Mouse (Mus musculus): ENCODE data around the gene Atxn10.
A peak's percentile ranks its signal among the peaks of the same experiment; 100 is the strongest.
"Not testable (repeated sequence)": the region's sequence is repeated elsewhere in the genome, so short reads cannot be mapped to it uniquely, and the experiment has no call there.

Atxn10 gene

DNA sequence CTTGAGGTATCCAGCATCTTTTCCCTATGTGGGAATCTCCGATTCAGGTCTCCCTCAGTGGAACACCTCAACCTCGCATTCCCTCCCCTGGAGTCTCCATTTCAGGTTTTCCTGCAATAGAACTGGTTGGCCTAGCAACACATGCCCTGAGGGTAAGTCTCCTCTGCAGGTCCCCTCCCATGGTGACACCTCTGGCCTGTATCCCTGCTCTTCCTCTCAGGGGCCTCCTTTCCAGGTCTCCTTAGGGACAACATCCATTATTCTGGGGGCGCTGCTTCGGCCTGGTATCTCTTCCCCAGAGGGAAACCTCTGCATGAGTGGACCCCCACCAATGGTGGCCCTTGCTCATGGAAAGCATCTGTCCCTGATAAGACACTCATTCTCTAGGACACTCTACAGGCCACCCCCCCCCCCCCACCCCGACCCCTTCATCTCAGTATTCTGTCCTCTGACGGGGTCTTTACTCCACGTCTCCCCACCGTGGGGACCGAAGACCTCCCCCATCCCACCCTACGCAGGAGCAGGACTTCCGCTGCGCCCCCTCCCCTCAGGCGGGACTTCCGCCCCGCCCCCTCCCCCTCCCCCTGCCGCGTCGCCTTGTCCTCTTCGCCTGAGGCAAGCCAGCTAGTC lies at the start of gene Atxn10:
TSS of gene Atxn10 (plus strand) at position 575 of the 630 bp plus-strand sequence.
- DNase-seq, result peak in 1 of 2 experiments; percentile 14

DNA sequence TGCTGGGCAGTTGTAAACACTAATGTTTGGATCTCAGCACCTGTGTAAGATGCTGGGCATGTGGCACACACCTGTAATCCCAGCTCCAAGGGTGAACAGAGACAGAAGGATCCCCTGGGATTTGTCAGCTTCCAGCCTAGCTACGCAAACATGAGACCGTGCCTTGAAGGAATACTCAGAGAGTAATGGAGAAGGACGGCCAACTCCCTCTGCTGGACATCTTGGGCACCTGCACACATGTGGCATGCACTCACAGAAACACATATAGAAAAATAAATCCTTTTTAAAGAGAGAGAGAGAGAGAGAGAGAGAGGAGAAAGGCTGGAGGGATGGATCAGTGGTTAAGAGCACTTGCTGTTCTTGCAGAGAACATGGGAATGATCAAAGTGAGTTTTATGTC lies 41.4 kb upstream of the Atxn10 start:
- peak in 1 of 2 experiments; percentile 25 for DNase-seq

DNA sequence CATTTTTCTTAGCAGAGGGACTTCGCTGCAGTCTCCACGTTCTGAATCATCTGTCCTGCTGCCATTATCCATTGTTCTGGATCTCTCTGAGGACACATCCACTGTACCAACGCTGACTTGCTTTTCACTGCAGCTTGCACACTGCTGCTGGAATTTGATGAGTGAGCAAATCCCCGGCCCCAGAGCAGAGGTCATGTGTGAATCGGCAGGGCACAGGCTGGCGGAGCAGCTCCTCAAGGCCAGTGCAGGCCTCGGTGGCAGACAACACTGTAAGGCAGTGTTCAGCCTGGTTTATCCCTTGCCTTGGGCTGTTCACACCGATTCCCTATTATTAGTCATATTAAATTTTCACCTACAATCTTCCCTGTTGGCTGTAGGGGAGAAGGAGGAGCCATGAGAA lies 40.5 kb upstream of the Atxn10 start:
- DNase-seq, result peak; percentile 63 to 74

DNA sequence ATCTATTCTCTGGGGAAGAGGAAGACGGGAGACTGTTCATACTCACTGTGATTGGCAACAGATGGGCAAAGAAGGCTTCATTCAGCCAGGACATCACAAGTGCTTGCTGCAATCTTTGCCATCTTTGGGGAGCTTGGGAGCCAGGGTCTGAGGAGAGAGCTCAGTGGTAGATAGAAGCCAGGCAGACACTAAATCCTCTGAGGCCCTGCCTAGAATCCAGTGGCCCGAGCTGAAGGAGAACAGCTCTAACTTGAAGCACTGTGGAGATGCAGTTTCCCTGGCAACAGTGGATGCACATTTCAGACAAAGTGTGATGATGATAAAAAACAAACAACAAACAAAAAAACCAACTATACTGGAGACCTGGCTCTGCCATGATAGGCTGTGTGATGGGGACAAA lies 40.1 kb upstream of the Atxn10 start:
- DNase-seq, result no peak

DNA sequence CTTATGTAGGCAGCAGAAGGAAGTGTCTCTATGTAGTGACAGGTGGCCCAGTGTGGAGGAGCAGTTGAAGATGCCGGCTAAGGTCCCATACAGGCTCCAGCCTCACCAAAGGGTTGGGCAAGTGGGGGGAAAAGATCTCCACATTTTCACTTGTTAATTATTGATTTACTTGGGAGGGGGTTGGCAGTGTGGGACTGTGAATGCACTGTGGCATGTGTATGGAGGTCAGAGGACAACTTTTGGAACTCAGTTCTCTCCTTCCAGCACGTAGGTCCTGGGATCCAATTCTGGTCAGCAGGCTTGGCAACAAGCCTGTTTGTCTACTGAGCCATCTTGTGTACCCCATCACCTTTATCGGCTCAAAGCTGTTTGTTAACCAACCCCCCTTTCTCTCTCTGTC lies 39.5 kb upstream of the Atxn10 start:
- DNase-seq, result peak in 1 of 2 experiments; percentile 51

DNA sequence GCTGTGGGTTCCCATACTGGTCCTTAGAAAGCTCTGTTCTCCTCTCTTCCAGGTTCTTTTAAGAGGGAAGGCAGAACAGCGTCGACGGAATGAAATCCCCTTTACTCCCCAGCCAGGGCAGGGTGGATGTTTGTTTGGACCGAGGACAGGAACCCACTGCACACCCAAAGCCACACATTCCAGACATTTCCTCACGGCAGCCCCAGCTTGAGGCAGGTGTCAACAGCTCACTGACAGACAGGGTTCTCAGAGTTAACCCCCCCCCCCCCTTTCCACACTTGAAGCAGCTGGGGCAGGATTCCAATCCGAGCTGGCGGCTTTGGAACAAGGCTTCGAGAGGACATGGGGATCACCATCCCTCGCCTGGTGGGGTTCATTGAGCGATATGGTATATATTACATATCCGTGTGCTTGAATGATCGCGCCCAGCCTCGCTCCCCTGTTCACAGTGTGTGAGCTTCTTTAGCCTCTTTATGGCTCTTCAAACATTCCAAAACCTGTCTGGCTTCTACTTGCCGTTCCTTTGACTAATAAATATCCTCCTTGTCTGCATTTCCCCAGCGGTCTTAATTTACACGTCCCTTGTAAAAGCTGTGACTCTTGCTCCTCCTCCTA lies 37.8 kb upstream of the Atxn10 start:
- no peak for DNase-seq

DNA sequence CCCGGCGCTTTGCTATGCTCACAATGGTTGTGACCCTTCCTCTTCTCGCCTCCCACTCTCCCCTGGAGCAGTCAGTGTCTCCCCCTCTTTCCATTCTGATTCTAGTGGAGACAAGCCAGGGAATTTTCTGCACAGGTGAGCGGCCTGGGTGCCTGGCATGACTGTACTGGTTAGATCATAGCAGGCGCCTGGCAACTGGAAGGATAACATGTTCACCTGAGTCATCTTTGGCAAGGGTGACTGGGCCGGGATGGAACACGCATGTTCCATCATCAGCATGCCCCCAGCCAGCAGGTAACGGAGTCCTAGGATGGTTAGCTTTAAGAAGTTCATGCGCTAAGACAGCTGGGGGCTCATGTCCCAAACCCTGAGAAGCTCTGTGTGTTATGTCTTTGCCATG lies 37.1 kb upstream of the Atxn10 start:
- DNase-seq, result no peak

DNA sequence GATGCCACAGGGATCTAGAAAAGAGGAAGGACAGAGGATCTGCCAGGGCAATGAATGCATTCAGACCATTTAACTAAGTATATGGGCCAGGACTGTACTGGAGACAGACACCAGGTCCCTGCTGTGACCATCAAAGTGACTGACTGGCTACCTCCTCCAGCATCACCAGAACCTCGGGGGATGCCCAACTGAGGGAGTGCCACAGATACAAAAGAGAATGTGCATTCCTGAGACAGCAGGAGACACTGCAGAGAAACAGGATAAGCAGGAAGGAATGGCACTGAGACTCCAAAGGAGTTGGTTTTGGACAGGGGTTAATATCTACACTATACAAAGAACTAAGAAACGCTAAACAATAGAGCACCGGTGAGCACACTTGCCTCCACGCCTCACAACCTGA lies 32.8 kb upstream of the Atxn10 start:
- DNase-seq, result no peak

DNA sequence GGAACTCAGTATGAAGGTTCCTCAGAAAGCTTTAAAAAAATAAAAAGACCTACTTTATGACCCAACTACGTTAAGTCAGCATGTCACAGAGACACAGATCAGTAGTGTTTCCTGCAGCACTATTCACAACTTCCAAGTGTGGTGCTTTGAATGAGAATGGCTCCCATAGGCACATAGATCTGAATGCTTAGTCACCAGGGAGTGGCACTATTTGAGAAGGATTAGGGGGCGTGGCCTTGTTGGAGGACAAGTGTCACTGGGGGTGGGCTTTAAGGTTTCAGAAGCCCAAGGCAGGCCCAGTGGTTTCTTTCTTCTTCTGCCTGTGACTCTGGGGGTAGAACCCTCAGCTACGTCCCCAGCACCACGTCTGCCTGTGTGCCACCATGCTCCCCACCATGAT lies 32.1 kb upstream of the Atxn10 start:
- DNase-seq, result no peak

DNA sequence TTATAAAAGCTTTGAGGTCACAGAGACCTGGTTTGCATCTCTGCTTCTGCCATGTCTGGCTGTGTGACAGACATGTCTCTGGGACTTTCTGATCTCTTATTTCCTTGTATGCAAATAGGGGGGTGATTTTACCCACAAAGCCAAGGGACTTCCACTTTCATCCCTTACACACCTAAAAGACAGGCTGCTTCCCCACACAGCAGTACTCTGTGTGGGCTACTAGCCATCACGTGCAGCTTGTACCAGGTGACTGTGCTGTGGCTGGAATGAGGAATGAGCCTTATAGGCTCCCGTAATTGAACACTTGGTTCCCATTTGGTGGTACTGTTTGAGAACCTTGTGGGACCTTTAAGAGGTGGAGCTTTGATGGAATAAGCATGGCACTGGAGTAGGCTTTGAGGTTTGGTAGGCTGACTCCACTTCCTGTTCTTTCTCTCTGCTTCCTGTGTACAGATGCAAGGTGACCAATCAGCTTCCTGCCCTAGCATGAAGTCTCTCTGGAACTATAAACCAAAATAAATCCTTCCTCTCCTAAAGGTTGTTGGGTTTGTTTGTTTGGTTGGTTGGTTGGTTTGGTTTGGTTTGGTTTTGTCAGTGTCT lies 28.9 kb upstream of the Atxn10 start:
- no peak for DNase-seq

DNA sequence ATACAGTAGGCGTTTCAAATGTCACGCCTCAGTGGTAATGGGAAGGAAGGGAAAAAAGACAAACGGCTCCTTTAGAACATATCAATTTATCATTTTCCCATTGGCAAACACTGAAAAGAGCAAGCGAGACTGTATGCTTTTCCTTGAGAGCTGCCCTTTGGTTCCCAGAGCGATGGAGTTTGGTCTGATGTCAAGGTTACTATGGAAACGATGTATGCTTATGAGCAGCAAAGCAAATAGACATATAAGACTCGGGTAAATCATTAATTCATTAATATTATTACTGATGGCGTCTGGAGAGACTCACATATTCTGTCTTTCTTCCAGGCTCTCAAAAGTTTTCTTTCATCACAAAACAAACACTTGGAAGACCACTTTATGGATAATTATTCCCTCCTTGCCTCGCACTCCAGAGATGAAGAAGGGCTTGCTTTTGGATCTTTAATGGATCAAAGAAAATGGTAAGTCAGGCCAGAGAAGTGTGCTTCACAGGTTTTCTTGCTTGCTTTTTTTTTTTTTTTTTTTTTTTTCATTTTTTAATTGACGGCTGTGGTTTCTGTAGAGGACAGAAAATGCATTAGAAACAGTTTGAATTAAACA lies 24.9 kb upstream of the Atxn10 start:
- DNase-seq, result no peak

DNA sequence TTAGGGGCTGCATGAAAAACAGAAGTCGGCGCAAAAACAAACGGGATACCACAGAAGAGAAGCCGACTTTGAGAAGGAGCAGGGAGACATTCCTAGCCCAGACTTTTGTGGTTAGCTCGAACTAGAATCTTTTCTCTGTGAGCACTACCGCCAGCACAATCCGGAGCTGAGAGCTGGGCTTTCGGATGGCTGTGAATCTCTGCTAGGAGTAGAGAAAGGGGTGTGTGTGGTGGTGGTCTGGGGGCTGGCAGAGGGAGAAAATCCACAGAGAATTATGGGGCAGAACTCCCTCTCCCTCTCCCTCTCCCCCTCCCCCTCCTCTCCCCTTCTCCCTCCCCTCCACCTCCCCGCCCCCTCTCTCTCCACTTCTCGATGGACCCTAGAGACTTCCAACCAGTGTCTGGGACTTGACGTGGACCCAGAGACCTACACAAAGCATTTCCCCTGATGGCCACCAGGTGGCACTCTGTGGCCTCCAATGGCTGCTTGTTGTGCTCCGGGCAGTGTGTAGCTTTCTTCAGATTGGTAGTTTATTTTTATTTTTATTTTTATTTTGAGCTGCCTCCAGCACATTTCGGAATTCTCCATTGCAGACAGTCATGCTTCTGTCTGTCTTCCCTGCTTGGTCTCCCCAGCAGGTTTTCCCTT lies 20.5 kb upstream of the Atxn10 start:
- DNase-seq, result peak; percentile 76 to 87

DNA sequence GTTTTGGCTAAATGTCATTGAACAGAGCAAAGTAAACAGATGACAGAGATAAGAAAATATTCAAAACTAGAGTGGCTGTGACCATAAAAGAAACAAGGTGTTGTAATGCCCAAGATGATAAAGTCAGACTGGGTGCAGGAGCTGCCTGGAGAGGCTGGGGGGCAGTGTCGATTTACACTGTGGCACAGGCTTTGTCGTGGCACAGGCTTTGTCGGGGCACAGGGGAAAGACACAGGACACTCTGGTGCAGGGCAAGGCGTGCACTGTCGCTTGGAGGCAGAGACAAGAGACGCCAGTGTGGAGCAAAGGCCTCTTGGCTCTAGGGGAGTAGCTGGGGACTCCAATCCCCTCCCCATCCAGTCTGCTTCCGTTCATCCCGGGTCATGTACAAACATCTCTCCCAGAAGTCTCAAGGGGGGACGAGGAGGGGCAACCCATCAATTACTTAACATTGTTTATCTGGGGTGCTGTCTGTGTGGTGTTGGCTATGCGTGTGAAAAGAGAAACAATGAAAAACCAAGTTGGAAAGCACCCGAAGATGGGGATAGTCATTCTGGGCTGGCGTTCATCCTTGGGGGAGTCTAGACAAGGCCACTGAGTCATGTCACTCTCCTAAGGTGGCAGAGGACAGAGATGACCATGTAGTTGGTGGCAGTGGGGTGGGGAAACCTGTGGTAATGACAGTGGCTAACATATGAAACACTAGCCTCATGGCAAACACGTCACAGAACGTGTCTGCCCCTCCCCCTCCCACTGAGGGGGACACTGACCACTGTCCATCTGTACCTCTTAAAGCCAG lies 19.5 kb upstream of the Atxn10 start:
- DNase-seq, result no peak

DNA sequence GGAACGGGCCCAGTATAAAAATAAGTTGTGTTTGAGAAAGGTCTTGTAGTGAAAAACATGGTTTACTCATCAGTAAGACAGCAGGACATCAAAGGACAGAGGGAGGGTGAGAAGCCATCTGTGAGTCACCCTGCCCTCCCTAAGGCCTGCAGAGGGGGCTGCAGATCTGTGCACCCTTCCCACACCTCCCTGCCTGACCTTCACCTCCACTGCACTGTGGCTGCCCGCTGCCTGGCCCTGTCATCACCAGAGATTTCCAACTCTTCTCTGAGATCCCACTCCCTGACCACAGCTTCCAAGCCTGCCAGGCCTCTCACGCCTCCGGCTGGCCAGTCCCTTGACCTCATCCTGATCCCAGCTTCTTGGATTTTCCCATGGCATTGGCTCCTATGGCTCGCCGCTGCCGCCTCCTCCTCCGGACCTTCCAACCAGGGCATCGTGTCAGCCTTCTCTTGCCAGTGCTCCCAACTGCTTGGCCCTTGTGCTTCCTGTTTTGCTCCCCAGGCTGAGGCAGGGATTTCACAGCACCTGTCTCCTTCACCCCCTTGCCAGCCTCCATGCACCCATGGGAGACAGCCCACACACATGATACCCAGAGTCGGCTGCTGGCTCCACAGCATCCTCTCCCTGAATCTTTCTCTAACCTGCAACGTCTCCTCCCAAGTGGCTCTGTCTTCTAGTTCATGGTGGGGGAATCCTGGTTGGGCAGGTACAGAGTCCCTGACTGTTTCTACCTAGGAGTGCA lies 15.9 kb upstream of the Atxn10 start:
- no peak for DNase-seq

DNA sequence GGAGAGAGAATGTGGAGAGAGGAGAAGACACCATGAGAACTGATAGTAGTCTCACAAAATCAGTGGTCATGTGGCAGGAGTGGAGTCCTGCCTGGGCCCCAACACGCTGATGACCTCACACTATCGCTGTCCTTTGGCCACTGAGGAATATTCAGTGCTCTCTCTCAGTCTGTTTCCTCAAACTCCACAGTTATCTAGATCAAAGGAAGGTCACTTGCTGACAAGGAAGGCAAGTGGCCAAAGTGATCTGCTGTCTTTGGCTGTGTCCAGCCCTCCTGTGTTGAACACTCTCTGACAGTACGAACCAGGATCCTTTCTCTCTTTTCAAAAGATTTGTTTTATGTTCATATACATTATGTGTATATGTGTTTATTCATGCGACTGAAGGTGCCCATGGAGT lies 12.8 kb upstream of the Atxn10 start:
- no peak for DNase-seq

DNA sequence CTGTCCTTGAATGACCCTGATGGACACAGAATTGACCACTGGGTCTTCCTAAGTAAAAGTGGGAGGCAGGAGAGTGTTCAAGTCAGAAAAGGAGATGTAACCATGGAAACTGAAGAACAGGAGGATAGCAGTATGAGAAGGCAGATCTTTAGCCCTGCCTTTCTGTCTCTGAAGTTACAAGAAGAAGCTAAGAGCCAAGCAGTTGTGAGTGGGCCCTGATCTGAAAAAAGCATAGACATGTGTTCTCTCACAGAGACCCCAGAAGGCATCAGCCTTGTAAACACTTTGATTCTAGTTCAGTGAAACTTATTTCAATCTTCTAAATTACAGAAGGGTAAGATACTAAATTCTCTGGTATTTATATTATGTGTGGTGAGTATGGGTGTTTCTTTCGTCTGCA lies 11.6 kb upstream of the Atxn10 start:
- no peak for DNase-seq

DNA sequence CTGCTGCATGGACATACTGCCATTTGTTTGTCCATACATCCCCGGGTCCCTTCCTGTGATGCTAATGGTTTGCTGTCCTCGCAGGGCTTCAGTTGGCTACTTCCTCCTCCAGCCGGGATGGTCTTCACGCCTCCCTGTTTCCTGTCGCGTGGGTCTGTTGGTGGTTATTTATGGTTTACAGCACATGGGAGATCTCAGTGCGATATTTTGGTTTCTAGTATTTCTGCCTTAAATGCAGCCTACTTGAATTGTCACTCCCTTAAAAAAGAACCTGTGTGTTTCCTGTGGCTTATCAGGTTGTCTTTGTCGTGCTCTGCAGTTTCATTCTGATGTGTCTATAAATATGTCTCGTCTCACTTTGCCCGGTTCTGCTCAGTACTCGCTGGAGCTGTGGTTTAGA lies 8.2 kb upstream of the Atxn10 start:
- DNase-seq, result no peak

DNA sequence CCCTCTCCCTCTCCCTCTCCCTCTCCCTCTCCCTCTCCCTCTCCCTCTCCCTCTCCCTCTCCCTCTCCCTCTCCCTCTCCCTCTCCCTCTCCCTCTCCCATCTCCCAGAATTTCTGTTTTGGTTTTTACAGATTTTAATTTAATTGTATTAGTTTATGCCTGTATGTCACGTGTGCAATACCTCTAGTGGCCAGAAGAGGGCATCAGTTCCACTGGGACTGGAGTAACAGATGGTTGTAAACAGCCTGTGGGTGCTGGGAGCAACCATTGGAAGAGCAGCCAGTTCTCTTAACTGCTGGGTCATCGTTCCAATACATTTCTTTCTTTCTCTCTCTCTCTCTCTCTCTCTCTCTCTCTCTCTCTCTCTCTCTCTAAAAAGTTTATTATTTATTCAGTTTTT lies 7.6 kb upstream of the Atxn10 start:
- peak in 1 of 2 experiments; percentile 38 for DNase-seq

DNA sequence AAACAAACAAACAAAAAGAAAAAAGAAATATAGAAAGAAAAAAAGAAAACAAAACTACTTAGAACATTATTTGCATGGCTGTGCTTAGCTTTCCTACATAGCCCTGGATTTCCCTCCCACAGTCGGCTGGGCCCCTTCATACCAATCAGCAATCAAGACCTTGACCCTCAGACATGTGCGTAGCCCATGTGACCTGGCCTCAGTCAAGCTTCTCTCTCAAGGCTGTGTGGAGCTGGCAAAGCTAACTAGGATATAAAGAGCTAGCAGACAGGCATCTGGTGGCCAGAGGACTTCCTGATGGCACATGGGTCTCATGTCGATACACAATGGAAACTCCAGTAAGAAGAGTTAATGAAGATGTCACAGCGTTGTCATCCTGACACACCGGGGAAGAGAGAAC lies 6.9 kb upstream of the Atxn10 start:
- no peak for DNase-seq

DNA sequence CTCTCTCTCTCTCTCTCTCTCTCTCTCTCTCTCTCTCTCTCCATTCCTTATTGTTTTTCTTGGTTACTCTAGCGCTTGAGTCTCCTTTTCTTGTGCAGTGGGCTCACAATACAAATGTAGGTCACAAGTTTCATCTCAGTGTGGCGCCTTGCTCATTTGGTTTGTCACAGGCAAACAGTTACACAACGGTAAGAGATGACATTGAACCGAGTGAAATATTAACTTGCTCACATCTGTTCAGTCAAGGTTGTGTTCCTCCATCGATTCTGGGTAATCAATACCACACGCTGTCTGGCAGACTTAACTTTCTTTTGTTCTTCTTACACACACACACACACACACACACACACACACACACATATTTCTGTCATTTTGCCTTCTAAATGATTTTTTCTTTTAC lies 6.0 kb upstream of the Atxn10 start:
- no peak for DNase-seq

DNA sequence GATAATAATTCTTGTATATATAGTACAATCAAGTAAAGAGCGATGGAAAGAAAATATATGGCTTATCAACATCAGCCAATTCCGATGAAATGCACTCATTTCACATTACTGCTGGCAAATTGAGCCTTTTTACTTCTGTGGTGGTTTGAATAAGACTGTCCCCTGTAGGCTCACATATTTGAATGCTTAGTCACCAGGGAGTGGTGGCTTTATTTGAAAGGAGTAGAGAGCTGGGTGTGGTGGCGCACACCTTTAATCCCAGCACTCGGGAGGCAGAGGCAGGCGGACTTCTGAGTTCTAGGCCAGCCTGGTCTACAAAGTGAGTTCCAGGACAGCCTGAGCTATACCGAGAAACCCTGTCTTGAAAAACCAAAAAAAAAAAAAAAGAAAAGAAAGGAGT lies 2.5 kb upstream of the Atxn10 start:
- DNase-seq, result not testable (repeated sequence)

DNA sequence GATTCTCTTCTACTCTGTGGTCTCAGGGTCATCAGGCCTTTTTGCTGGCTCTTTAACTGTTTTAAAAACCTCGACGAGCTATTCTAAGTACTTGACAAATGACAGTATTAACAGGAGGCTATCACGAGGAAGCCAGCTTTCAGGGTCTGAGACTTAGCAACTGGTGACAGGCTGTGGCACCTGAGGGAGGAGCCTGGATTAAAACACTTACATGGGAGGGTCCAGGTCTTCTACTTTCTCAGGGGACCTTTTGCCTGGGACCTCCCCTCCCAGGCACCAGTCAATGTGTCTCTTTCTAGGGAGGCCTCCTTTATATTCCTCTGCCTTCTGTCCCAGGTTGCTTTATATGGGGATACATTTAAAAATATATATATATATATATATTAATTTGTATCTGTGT lies 1.8 kb upstream of the Atxn10 start:
- no peak for DNase-seq
